Mouse (Mus musculus): ENCODE measurements around the gene Zfp94. TPM values are rescaled to one million over a fixed set of nuclear protein-coding genes. Genes with fewer than 3 reads are reported as not detected.

Gene Zfp94
- total and polyA plus RNA-seq, 3 experiments: 1.9 to 3.8 (median 2.7) TPM

- H3K4me1 ChIP-seq (ENCODE audit: control insufficient read depth, insufficient read depth, low read length): no peaks in the 10 kb centered on the region; the same call in 1 of the 2 replicates
- 98% methylated on average over 7 of the region's 7 CpGs for WGBS
- H3K4me3 ChIP-seq: no peak overlapping the region
- no peak overlapping the region for H3K9ac ChIP-seq (ENCODE audit: low read depth, low read length)
- no peaks in the 10 kb centered on the region for H3K36me3 ChIP-seq (ENCODE audit: control insufficient read depth, insufficient read depth, low read length)
- DNase-seq: no peak
- no peaks in the 10 kb centered on the region for H3K27me3 ChIP-seq (ENCODE audit: control insufficient read depth, insufficient read depth, low read length)
- H3K27ac ChIP-seq: no peak overlapping the region
- no peaks in the 10 kb centered on the region for H3K79me2 ChIP-seq (replicated peaks; ENCODE audit: control insufficient read depth, insufficient read depth, low read length)
- no peak for TF ChIP-seq CTCF (IDR thresholded peaks at IDR 0.05)
- TF ChIP-seq EP300 (IDR thresholded peaks at IDR 0.05; ENCODE audit: insufficient read depth, low read depth, low read length): no peak
- TF ChIP-seq POLR2A (IDR thresholded peaks at IDR 0.05; ENCODE audit: insufficient read depth, low read depth, low read length): no peak
- intact Hi-C loops (cut with DNase I): loop anchor here (5.0 kb wide), 1 partner anchor 323 kb away; the partner anchor contains the start of gene Vmn1r181
Measured at GRCm38 (mm10) chr7:24295376-24295775, 21.1 kb downstream of the Zfp94 start.

GRCm38 (mm10) chr7:24294763-24295162 is 21.7 kb downstream of the Zfp94 start:
- intact Hi-C loops (cut with DNase I): loop anchor here (5.0 kb wide), 1 partner anchor 322 kb away; the partner anchor contains the start of gene Vmn1r181
- WGBS: 98% methylated on average over 4 of the region's 4 CpGs
- H3K27ac ChIP-seq: no peak overlapping the region
- no peaks in the 10 kb centered on the region for H3K79me2 ChIP-seq (replicated peaks; ENCODE audit: control insufficient read depth, insufficient read depth, low read length)
- no peaks in the 10 kb centered on the region for H3K36me3 ChIP-seq (ENCODE audit: control insufficient read depth, insufficient read depth, low read length)
- H3K27me3 ChIP-seq (ENCODE audit: control insufficient read depth, insufficient read depth, low read length): no peaks in the 10 kb centered on the region
- H3K4me3 ChIP-seq: no peak overlapping the region
- no peaks in the 10 kb centered on the region; the same call in 1 of the 2 replicates for H3K4me1 ChIP-seq (ENCODE audit: control insufficient read depth, insufficient read depth, low read length)
- H3K9ac ChIP-seq (ENCODE audit: low read depth, low read length): no peak overlapping the region
- DNase-seq: no peak
- TF ChIP-seq CTCF (IDR thresholded peaks at IDR 0.05): no peak
- TF ChIP-seq POLR2A (IDR thresholded peaks at IDR 0.05; ENCODE audit: insufficient read depth, low read depth, low read length): no peak
- no peak for TF ChIP-seq EP300 (IDR thresholded peaks at IDR 0.05; ENCODE audit: insufficient read depth, low read depth, low read length)

DNA sequence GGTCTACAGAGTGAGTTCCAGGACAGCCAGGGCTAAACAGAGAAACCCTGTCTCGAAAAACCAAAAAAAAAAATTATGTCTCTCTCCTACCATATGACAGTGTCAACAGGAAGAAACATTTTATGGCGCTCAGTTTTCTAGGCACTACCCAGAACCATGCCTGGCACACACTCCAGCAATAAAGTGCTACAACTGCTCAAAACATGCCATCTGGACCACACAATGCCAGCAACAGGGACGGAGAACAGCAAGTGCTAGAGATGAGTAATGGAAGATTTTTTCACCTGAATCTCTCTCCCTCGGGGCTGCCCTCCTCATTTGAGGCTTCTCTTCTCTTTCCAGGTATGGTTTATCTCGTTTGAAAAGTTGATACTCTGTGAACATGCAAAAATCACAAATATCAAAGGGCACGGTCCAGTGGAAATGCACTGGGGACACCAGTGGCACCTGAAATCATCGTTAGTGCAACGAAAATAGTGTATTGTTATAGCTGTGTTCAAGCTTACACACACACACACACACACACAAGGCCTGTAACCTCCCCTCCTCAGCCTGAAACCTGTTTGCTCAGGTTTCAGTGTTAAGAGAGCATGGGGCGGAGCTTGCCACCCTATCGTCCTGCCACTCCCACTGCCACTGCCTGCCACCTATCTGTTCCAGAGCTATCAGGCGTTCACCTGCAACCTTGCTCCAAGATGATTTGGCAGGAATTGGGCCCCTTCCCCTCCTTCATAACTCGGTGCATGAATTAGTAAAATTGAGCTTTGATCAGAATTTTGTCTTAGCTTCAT is 23.2 kb downstream of the Zfp94 start:
- intact Hi-C loops (cut with DNase I): no loop called here
- Histone ChIP-seq H3K4me3 (no peak overlapping the region), H3K79me2 (replicated peaks; ENCODE audit: control insufficient read depth, insufficient read depth, low read length) (no peaks in the 10 kb centered on the region), H3K9ac (ENCODE audit: low read depth, low read length) (no peak overlapping the region), H3K36me3 (ENCODE audit: control insufficient read depth, insufficient read depth, low read length) (no peaks in the 10 kb centered on the region), H3K4me1 (ENCODE audit: control insufficient read depth, insufficient read depth, low read length) (no peaks in the 10 kb centered on the region; the same call in 1 of the 2 replicates), H3K27ac (no peak overlapping the region), H3K27me3 (ENCODE audit: control insufficient read depth, insufficient read depth, low read length) (no peaks in the 10 kb centered on the region)
- TF ChIP-seq EP300 (IDR thresholded peaks at IDR 0.05; ENCODE audit: insufficient read depth, low read depth, low read length) (no peak), POLR2A (IDR thresholded peaks at IDR 0.05; ENCODE audit: insufficient read depth, low read depth, low read length) (no peak), CTCF (IDR thresholded peaks at IDR 0.05) (no peak)
- WGBS: 86% methylated on average over 12 of the region's 12 CpGs
- DNase-seq: no peak

DNA sequence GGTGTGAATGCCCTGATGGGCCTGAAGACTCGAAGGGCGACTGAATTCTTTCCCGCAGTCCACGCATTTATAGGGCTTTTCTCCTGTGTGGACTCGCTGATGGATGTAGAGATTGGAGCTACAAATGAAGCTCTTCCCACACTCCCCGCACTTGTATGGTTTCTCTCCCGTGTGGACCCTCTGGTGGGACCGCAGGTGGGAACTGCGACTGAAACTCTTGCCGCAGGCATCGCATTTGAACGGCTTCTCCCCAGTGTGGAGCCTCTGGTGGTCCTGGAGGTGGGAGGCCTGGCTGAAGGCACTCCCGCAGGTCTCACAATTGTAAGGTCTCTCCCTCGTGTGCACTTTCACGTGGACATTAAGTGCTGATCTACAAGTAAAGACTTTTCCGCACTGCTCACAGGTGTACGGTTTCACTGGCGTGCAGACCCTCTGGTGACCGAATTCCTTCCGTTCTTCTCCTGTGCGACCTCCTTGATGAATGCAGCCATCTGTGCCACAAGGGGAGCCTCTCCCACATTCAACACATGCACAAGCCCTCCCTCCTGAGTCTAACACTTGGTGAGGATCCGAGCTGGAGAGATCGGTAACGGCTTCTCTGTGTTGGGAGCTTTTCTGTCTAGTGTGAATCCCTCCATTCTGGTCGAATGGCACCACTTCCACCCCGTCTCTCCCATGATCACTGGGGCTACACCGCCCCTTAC is 24.9 kb downstream of the Zfp94 start:
- Histone ChIP-seq H3K9ac (ENCODE audit: low read depth, low read length) (no peak overlapping the region), H3K4me1 (ENCODE audit: control insufficient read depth, insufficient read depth, low read length) (no peaks in the 10 kb centered on the region), H3K79me2 (replicated peaks; ENCODE audit: control insufficient read depth, insufficient read depth, low read length) (no peaks in the 10 kb centered on the region), H3K36me3 (ENCODE audit: control insufficient read depth, insufficient read depth, low read length) (no peaks in the 10 kb centered on the region), H3K4me3 (no peak overlapping the region), H3K27me3 (ENCODE audit: control insufficient read depth, insufficient read depth, low read length) (no peaks in the 10 kb centered on the region), H3K27ac (no peak overlapping the region)
- intact Hi-C loops (cut with DNase I): no loop called here
- WGBS: 87% methylated on average over 27 of the region's 27 CpGs
- TF ChIP-seq CTCF (IDR thresholded peaks at IDR 0.05) (no peak), POLR2A (IDR thresholded peaks at IDR 0.05; ENCODE audit: insufficient read depth, low read depth, low read length) (no peak), EP300 (IDR thresholded peaks at IDR 0.05; ENCODE audit: insufficient read depth, low read depth, low read length) (no peak)
- no peak for DNase-seq

DNA sequence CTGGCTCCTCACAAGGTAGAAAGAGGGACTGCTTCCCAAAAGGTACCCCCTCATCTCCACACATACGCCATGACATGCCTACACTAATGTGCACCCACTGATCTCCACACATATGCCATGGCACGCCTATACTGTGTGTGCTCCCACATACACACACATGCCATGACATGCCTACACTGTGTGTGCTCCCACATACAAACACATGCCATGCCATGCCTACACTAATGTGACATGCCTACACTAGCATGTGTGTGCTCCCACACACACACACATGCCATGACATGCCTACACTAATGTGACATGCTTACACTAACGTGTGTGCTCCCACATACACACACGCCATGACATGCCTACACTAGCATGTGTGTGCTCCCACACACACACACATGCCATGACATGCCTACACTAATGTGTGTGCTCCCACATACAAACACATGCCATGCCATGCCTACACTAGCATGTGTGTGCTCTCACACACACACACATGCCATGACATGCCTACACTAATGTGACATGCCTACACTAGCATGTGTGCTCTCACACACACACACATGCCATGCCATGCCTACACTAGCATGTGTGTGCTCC is 26.3 kb downstream of the Zfp94 start:
- 97% methylated on average over 4 of the region's 4 CpGs for WGBS
- no peaks in the 10 kb centered on the region for H3K27me3 ChIP-seq (ENCODE audit: control insufficient read depth, insufficient read depth, low read length)
- no peak overlapping the region for H3K4me3 ChIP-seq
- no peaks in the 10 kb centered on the region for H3K36me3 ChIP-seq (ENCODE audit: control insufficient read depth, insufficient read depth, low read length)
- no peaks in the 10 kb centered on the region for H3K79me2 ChIP-seq (replicated peaks; ENCODE audit: control insufficient read depth, insufficient read depth, low read length)
- no peaks in the 10 kb centered on the region for H3K4me1 ChIP-seq (ENCODE audit: control insufficient read depth, insufficient read depth, low read length)
- intact Hi-C loops (cut with DNase I): no loop called here
- no peak overlapping the region for H3K27ac ChIP-seq
- H3K9ac ChIP-seq (ENCODE audit: low read depth, low read length): no peak overlapping the region
- no peak for DNase-seq
- TF ChIP-seq CTCF (IDR thresholded peaks at IDR 0.05) (no peak), POLR2A (IDR thresholded peaks at IDR 0.05; ENCODE audit: insufficient read depth, low read depth, low read length) (no peak), EP300 (IDR thresholded peaks at IDR 0.05; ENCODE audit: insufficient read depth, low read depth, low read length) (no peak)

Data from heart, adult 2 months (tissue).